Mouse (Mus musculus): ENCODE measurements around the gene Plagl1. TPM values are rescaled to one million over a fixed set of nuclear protein-coding genes. Genes with fewer than 3 reads are reported as not detected.

The Plagl1 gene
- total and polyA plus RNA-seq, 3 experiments = 0.11 to 0.55 TPM; not detected in 1

DNA sequence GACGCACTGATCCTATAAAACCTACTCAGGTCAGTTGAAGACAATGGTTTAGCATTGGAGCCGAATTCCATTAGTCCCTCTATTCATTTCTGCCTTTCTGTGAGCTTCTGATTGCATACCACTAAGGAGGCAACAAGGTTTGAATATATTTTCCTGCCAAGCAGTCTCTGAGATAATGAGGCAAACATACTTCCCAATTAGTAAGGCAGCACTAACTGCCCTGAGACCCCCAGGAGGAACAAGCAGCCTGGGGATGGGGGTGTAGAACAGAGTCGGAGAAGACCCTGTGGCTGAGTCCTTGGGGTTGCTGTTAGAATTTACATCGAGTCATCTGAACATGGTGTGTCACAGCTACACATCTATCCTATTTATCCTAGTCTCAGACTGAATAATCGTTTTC, 95.1 kb downstream of the Plagl1 start:
- TF ChIP-seq GATA1 (IDR thresholded peaks at IDR 0.05; ENCODE audit: borderline replicate concordance, low read length) (no peak), GATA2 (IDR thresholded peaks at IDR 0.05; ENCODE audit: borderline replicate concordance, low read depth, low read length) (no peak), CTCF (IDR thresholded peaks at IDR 0.05; ENCODE audit: low read depth, low read length) (no peak), POLR2AphosphoS5 (IDR thresholded peaks at IDR 0.05; ENCODE audit: insufficient replicate concordance, low read depth, low read length) (no peak), TAL1 (conservative IDR thresholded peaks at IDR 0.05; ENCODE audit: low read depth, low read length) (no peak)
- Histone ChIP-seq H3K9me3 (replicated peaks) (no peaks in the 10 kb centered on the region), H3K4me3 (ENCODE audit: low read depth, low read length) (no peak overlapping the region), H3K36me3 (replicated peaks) (no peaks in the 10 kb centered on the region), H3K4me1 (ENCODE audit: insufficient read depth, low read depth, low read length) (no peaks in the 10 kb centered on the region), H3K27me3 (ENCODE audit: insufficient read depth, low read length) (peaks cover 24% of the 10 kb centered on the region)
- no peak for ATAC-seq (ENCODE audit: extremely low read depth, insufficient number of reproducible peaks, low FRiP score, poor library complexity, severe bottlenecking)
- no peak for DNase-seq (ENCODE audit: low spot score)

DNA sequence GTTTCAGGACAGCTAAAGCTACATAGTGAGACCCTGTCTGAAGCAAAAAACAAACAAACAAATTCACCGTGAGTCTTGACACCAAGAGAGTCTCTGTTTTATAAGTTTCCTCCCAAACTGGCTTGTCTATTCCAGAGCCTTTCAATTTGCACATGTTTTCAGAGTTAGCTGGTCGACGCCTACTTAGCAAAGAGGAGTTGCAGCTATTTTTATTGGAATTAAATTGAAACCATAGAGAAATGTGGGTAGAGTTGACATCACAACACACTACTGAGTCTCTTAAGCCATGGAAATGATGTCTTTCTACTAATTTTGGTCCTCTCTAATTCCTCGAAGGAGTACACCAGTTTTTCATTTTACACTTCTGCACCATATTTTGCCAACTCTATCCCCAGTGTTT, 100.6 kb downstream of the Plagl1 start:
- DNase-seq (ENCODE audit: low spot score) (no peak), ATAC-seq (ENCODE audit: extremely low read depth, insufficient number of reproducible peaks, low FRiP score, poor library complexity, severe bottlenecking) (no peak)
- no peaks in the 10 kb centered on the region for H3K4me1 ChIP-seq (ENCODE audit: insufficient read depth, low read depth, low read length)
- no peak for TF ChIP-seq CTCF (IDR thresholded peaks at IDR 0.05; ENCODE audit: low read depth, low read length)
- TF ChIP-seq GATA2 (IDR thresholded peaks at IDR 0.05; ENCODE audit: borderline replicate concordance, low read depth, low read length) = no peak
- TF ChIP-seq POLR2AphosphoS5 (IDR thresholded peaks at IDR 0.05; ENCODE audit: insufficient replicate concordance, low read depth, low read length) = no peak
- TF ChIP-seq TAL1 (conservative IDR thresholded peaks at IDR 0.05; ENCODE audit: low read depth, low read length) = no peak
- no peak for TF ChIP-seq GATA1 (IDR thresholded peaks at IDR 0.05; ENCODE audit: borderline replicate concordance, low read length)
- peaks cover 9% of the 10 kb centered on the region for H3K27me3 ChIP-seq (ENCODE audit: insufficient read depth, low read length)
- H3K9me3 ChIP-seq (replicated peaks) = no peaks in the 10 kb centered on the region
- no peak overlapping the region for H3K4me3 ChIP-seq (ENCODE audit: low read depth, low read length)
- no peaks in the 10 kb centered on the region for H3K36me3 ChIP-seq (replicated peaks)

DNA sequence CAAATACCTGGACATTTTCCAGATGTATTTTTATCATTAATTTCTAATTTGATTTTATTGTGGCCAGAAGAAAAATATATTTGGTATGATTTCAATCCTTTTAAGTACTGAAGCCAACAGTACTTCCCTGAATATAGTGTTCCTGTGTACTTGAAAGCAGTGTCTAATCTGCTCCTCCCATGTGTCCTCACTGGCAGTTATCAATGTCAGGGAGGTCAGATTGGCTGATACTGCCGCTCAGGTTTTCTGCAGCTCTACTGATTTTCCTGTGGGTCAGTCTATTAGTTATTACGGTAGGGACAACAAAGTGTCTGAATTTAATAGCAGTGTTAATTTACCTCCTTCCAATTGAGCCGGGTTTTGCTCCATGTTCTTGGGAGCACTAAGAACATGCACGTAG, 101.7 kb downstream of the Plagl1 start:
- Histone ChIP-seq H3K36me3 (replicated peaks) (no peaks in the 10 kb centered on the region), H3K4me1 (ENCODE audit: insufficient read depth, low read depth, low read length) (no peaks in the 10 kb centered on the region), H3K9me3 (replicated peaks) (no peaks in the 10 kb centered on the region), H3K27me3 (ENCODE audit: insufficient read depth, low read length) (peaks cover 5% of the 10 kb centered on the region; the same call in 1 of the 2 replicates), H3K4me3 (ENCODE audit: low read depth, low read length) (no peak overlapping the region)
- DNase-seq (ENCODE audit: low spot score) (no peak), ATAC-seq (ENCODE audit: extremely low read depth, insufficient number of reproducible peaks, low FRiP score, poor library complexity, severe bottlenecking) (no peak)
- TF ChIP-seq POLR2AphosphoS5 (IDR thresholded peaks at IDR 0.05; ENCODE audit: insufficient replicate concordance, low read depth, low read length) = no peak
- no peak for TF ChIP-seq GATA1 (IDR thresholded peaks at IDR 0.05; ENCODE audit: borderline replicate concordance, low read length)
- TF ChIP-seq GATA2 (IDR thresholded peaks at IDR 0.05; ENCODE audit: borderline replicate concordance, low read depth, low read length) = no peak
- TF ChIP-seq CTCF (IDR thresholded peaks at IDR 0.05; ENCODE audit: low read depth, low read length) = no peak
- no peak for TF ChIP-seq TAL1 (conservative IDR thresholded peaks at IDR 0.05; ENCODE audit: low read depth, low read length)

DNA sequence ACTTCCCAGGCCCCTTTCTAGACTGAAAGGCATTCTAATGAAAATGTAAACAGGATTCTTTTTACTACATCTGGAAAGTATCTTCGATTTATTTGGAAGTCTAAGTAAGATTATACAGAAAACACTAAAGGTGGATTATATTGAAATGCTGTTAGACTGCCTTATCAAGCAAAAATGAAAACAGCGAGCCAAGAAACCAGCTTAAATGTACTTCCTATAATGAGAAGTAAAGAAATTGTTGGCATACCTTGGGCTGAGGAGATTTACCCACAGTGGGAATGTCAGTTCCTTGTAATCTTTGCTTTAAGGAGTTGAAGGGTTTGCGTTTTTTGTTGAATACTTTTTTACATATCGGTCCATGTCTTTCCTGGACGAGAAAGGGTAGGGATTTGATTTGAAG, 108.2 kb downstream of the Plagl1 start:
- H3K36me3 ChIP-seq (replicated peaks) = no peaks in the 10 kb centered on the region
- TF ChIP-seq POLR2AphosphoS5 (IDR thresholded peaks at IDR 0.05; ENCODE audit: insufficient replicate concordance, low read depth, low read length) (no peak), TAL1 (conservative IDR thresholded peaks at IDR 0.05; ENCODE audit: low read depth, low read length) (no peak), GATA2 (IDR thresholded peaks at IDR 0.05; ENCODE audit: borderline replicate concordance, low read depth, low read length) (no peak), GATA1 (IDR thresholded peaks at IDR 0.05; ENCODE audit: borderline replicate concordance, low read length) (no peak), CTCF (IDR thresholded peaks at IDR 0.05; ENCODE audit: low read depth, low read length) (no peak)
- no peaks in the 10 kb centered on the region for H3K9me3 ChIP-seq (replicated peaks)
- no peak for DNase-seq (ENCODE audit: low spot score)
- ATAC-seq (ENCODE audit: extremely low read depth, insufficient number of reproducible peaks, low FRiP score, poor library complexity, severe bottlenecking) = no peak
- H3K27me3 ChIP-seq (ENCODE audit: insufficient read depth, low read length) = peaks cover 23% of the 10 kb centered on the region
- H3K4me3 ChIP-seq (ENCODE audit: low read depth, low read length) = no peak overlapping the region
- peaks cover 5% of the 10 kb centered on the region; the same call in 1 of the 2 replicates for H3K4me1 ChIP-seq (ENCODE audit: insufficient read depth, low read depth, low read length)

DNA sequence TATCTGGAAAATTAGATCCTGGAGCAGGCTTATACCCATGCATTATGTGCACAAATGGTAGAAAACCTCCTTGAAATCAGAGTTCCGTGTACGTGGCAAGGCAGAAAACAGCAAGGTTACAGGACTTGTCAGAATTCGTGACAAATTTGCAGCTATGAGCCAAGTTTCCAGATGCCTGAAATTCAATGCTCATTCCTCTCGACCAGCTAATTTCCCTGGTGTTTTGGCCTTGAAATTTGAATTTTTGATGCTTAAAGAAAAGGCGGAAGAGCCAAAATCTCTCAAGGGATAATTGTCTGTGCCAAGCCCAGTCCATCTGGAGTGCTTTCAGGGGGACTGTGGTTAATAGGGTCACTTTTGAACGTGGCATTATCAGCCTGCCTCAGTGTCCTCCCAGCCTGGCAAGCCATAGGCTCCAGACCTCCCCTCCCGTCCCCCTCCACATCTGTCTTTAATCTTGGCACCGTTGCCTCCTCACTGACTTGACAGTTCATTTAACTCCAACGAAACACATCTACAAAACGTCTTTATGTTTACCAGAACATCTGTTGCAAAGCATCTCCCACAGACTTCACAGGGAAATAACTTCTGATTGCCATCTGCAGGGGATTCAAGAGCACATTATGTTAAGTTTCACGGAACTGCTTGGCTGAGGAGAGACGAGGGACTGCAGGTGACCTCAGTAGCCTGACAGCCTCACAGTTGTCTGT, 110.6 kb downstream of the Plagl1 start:
- no peaks in the 10 kb centered on the region for H3K9me3 ChIP-seq (replicated peaks)
- H3K27me3 ChIP-seq (ENCODE audit: insufficient read depth, low read length) = peaks cover 23% of the 10 kb centered on the region
- H3K4me3 ChIP-seq (ENCODE audit: low read depth, low read length) = no peak overlapping the region
- TF ChIP-seq GATA1 (IDR thresholded peaks at IDR 0.05; ENCODE audit: borderline replicate concordance, low read length) = no peak
- DNase-seq (ENCODE audit: low spot score) = no peak
- H3K4me1 ChIP-seq (ENCODE audit: insufficient read depth, low read depth, low read length) = peaks cover 5% of the 10 kb centered on the region; the same call in 1 of the 2 replicates
- H3K36me3 ChIP-seq (replicated peaks) = peaks cover 8% of the 10 kb centered on the region
- ATAC-seq (ENCODE audit: extremely low read depth, insufficient number of reproducible peaks, low FRiP score, poor library complexity, severe bottlenecking) = no peak

DNA sequence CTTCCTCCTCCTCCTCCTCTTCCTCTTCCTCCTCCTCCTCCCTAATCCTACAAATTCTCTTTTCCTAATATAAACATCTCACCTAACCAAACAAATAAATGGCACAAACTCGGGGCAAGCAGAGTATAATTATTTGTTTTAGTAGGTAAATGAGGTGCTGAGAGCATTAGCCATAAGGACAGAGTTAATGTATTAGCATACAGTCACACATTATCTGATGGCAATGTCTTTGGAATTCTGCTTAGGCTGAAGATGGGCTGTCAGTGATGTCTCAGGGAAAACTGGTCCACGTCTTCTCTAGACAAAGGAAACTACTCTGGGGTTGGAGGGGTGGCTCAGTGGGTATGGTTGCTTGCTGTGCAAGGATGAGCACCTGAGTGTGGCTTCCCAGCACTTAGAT, 111.2 kb downstream of the Plagl1 start:
- peaks cover 23% of the 10 kb centered on the region for H3K27me3 ChIP-seq (ENCODE audit: insufficient read depth, low read length)
- H3K4me3 ChIP-seq (ENCODE audit: low read depth, low read length) = no peak overlapping the region
- ATAC-seq (ENCODE audit: extremely low read depth, insufficient number of reproducible peaks, low FRiP score, poor library complexity, severe bottlenecking) (no peak), DNase-seq (ENCODE audit: low spot score) (no peak)
- TF ChIP-seq TAL1 (conservative IDR thresholded peaks at IDR 0.05; ENCODE audit: low read depth, low read length) = no peak
- TF ChIP-seq CTCF (IDR thresholded peaks at IDR 0.05; ENCODE audit: low read depth, low read length) = no peak
- TF ChIP-seq GATA2 (IDR thresholded peaks at IDR 0.05; ENCODE audit: borderline replicate concordance, low read depth, low read length) = no peak
- H3K4me1 ChIP-seq (ENCODE audit: insufficient read depth, low read depth, low read length) = peaks cover 5% of the 10 kb centered on the region; the same call in 1 of the 2 replicates
- H3K36me3 ChIP-seq (replicated peaks) = peaks cover 13% of the 10 kb centered on the region
- no peaks in the 10 kb centered on the region for H3K9me3 ChIP-seq (replicated peaks)

All from G1E (cell line).